Mouse (Mus musculus) 3T3-L1 (cell line): ENCODE data around the gene Fbxl5.

Experiments
- DNase-seq: peaks from one replicate; pipeline ENCODE4 v3.0.0-alpha.2; 2015; ENCODE audit warnings: low read depth, low spot score

Gene Fbxl5

DNA sequence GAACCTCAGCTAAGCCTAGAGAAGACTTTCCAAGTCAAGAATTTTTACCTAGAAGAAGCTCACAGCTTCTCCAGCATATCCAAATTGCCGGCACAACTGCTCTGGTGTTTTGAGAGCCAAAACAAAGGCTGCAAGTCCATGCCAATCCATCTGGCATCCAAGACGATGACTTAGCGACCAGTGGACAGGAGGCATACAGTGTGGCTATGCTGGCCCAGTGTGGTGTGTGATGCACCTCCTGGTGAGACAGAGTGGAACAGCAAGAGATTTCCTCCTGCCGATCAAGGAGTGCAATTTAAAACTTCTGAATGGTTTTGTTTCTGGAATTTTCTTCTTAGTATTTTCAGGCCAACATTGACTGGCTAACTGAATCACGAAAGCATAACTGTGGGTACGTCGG is 15.2 kb upstream of the Fbxl5 start:
- DNase-seq, result peak; percentile 87

DNA sequence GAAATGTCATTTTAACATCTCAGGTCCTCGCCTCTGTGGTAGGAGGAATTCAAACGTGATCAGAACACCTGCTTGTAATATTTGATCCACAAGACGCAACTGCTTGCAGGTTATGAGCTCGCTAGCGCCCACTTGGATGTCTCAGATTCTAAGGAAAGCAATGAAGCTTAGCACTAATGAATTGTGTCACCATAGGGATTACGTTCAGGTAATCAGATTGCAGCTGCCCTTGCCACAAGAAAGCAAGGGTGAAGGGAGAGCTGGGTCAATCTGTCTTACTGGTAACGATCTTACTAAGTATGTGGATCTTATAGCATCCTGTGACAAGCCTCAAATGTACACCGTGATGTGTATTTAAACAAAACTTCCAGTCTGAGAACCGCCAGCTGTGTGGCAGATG is 5.9 kb upstream of the Fbxl5 start:
- DNase-seq, result no peak

DNA sequence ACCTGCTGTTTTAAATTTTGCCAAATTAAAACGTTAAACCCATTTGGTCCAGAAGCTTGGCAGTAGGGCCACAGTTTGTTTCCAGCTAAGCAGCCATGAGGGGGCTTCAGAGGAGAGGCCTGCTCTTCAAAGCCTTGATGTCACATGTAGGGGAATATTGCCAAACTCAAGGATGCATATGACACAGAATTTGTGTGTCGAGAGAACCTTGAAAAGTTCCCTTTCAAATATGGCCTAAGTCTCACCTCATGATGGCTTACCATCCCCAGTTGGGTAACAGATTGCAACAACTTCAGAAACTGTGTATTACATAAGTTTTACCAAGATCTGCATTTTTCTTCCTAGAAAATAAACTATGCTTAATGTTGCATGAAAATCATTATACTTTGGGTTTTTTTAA is 5.4 kb upstream of the Fbxl5 start:
- DNase-seq, result no peak

DNA sequence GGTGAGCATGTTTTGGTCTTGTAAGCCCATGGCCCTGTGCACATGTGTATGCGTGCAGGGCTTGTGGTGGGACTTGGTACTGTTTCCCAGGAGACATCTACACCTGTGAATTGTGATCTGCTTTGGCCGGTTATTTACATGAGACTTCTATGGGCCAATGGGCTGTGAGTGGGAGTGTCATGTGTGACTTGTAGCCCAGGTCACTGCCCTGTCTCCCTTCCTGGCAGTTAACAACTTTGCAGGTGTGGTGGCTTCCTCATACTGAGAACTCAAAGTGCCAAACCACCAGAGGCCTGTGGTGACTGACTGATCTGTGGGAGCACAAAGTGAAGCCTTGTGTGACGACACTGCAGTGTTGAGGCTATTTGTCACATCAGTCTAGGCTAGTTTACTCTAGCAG is 3.1 kb upstream of the Fbxl5 start:
- no peak for DNase-seq

DNA sequence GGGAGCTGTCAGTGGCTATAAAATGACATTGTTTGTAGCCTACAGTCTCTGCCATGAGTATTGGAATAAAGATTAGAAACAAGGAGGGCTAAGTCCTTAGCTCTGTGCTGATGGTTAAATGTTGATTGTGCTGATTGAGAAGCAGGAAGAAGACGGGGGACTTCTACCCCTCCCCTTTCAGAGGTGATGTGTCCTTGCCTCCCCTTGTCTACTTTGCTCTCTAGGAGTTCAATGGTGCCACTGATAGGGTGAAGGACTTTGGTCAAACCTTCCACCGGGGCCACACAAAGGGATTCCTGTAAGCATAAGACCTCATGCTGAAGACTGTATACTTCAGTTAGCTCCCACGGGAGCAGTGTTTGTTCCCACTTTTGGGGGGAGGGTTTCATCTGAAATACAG is 1.4 kb upstream of the Fbxl5 start:
- DNase-seq, result no peak

DNA sequence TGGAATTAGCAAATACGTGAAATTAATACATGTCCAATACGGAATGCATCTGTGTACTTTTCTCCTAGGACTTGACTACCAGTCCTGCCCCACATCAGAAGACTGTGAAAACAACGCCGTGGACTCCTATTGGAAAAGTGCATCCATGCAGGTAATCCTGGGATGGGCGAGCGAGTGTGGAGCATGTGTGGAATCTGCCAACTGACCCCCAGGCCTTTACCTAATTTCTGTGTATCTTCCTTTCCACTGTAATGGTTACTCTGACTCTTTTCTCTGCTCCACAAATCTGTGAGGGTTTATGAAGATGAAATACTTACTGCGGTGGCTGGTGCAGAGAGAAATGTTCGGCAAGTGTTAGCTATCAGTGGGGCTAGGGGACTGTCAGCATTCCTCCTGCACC is 761 bp upstream of the Fbxl5 start:
- DNase-seq, result no peak

DNA sequence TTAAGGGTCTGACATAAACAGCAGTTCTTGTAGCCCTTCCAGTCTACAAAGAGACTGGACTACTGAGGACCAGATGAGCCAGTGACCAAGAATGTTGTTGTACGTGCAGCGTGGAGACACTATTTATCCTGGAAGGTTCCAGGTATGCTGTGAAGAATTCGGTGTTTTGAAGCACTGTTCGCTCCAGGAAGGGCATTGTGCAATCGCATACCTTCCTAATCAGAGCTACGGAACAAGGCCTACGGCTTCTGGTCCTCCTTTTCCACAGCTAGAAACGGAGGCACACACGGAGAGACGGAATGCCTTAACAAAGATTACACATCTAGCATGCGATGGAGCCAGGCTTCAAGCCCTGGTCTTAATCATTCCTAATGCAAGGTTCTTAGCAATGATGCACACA is 653 bp downstream of the Fbxl5 start:
- no peak for DNase-seq

DNA sequence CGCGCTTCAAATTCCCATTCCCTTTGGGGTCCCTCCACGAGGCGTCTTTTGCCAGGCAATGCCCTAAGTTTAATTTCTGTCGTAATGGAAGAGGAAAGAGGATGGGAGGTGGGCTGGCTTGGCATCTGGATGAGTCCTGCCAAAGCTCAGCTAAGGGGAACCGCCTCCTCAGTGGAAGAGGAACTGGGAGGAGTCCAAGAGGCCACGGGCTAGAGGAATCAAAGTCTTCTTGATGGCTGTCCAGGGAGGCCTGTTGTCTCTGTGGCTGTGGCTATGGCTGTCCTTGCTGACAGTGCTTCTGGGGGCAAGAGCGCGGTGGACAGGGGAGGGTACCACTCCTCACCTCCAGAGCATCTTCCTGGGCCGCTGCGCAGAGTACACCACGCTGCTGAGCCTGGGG is 2.7 kb downstream of the Fbxl5 start, which contains the start of gene Bst1:
Bst1 (plus strand) TSS at position 191 of the 400 bp plus-strand sequence.
- no peak for DNase-seq

DNA sequence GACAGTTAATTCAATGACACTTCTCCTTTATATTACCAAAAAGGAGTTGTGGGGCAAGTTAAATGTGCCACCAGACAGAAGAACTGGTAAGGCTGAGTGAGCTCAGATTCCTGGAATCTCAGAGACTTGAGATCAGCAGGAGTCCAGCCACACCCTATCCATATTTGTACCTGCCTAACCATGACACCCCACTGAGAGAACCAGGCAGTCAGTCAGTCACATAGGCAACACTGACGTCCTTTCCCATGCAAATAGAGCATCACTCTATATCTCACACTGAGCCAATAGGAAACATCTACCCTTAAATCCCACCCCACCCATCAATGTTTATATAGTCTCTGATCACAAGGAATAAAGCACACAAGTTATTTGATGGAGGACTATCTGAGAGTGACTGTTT is 5.7 kb downstream of the Fbxl5 start:
- DNase-seq, result peak; percentile 33

DNA sequence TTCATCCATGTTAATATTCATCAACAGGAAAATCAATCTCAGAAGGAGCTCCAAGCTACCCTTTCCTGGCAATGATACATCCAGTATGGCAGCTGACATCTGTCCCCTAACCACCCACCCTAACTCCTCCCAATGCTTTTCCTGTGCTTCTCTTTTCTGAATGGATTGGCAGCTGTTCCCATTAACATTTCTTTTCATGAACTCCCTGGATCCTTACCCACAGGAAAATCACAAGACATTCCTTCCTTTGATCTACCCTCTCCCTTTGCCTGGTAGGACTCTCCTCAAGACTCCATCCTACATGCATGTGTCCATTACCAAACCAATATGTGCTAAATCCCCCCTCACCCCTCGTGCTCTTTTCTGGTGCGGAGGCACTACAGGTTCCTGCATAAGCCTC is 6.9 kb downstream of the Fbxl5 start:
- no peak for DNase-seq

DNA sequence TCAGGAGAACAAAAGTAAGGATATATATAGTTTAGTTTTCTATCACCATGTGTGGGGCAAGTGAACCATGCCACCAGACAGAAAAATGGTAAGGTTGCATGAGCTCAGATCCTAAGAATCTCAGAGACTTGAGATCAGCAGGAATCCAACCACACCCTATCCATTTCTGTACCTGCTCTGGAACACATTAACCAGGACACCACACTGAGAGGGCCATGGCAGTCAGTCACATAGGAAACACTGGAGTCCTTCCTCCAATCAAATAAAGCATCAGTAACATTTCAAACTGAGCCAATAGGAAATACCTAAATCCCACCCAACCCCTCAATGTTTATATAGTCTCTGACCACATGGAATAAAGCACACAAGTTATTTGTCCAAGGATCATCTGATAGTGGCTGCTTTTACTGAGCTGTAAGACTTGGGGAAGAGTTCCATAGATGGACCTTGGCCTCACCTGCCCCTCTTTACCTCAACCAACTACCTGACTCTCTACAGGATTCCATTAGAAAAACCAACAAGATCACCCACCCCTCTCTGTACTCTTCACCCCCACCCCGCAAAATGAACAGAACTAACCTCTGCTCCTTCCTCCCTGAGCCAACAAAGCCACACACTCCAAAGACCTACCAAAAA is 10.9 kb downstream of the Fbxl5 start:
- no peak for DNase-seq

DNA sequence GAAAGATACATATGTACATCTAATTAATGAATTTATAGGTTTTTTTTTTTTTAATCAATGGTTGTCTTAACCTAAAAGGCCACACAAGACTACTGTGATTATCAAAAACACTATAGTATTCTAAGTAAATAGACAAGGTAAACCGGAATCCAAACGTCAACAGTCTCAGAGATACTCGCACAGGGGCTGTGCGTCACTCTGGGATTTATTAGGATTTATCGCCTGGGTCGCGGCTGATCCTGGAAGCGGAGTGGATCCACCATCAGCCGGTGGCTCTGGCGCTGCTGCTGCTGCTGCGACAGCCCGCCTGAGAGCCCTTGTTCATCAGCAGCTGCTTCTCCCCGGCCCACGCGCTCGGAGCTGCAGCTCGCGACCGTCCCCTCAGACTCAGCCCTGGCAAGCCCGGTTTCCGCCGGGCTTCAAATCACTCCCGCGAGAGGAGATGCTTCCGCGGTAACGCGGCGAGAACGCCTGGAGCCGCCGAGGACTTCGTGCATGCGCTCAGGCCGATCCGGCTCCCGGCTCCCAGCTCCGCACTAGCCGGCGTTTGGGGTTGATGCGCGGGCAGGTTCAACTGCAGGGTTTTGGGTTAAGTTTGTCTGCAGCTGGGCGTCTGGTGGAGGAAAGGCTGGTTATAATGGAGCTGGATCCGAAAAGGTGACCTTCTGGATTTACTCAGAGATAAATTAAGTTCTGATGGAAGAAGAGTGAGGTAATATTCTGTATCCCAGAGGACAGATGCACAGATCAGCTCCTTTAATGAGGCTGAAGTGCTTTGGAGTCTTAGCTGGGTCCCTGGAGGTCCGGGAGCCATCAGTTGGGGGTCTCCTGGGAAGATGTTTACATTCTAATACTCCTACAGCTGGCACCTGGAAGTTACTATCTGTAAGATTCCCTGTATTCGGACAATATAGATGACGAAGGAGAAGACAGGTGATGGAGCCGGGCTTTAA is 13.4 kb downstream of the Fbxl5 start:
- DNase-seq, result no peak

DNA sequence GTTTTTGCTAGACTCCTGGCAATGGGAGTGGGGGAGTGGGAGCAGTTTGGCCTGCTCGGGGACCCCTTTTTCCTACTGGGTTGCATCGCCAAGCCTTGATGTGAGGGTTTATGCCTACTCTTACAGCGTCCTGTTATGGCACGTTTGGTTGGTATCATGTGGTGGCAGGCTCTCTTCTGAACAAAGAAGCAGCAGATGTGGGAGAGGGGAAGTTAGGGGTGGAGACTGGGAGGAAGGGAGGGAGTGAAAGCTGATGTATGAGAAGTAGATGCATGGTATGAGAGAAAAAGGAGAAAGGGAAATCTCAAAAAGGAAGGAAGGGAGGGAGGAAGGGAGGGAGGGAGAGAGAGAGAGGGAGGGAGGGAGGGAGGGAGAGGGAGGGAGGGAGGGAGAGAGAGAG is 14.5 kb downstream of the Fbxl5 start:
- DNase-seq, result no peak

DNA sequence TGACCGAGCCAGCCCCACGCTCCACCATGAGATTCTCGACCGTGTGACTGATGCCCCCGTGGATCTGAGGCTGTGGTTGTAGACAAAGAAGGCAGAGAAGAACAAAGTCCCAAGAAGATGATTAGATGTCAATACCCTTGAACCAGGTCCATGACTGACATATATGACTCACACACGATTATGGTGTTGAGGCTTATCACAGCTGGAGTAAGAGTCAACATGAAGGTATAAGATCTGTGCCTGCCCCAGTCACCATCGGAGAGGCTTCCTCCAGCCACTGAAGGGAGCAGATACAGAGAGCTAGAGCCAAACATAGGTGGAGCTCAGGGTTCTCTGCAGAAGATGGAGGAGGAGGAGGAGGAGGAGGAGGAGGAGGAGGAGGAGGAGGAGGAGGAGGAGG is 15.1 kb downstream of the Fbxl5 start:
- no peak for DNase-seq

DNA sequence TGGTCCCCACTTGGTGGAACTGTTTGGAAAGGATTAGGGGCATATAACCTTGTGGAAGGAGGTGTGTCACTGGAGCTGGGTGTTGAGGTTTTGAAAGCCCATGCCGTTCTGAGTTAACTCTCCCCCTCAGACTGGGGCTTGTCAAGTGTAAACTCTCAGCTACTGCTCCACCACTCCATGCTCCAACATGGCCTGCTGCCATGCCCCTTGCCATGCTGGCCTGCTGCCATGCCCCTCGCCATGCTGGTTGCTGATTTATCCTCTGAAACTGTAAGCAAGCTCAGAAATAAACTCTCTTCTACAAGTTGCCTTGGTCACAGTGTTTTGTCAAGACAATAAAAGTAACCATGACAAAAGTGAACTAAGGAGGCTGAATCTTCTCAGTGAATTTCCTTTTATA is 16.0 kb downstream of the Fbxl5 start:
- no peak for DNase-seq

DNA sequence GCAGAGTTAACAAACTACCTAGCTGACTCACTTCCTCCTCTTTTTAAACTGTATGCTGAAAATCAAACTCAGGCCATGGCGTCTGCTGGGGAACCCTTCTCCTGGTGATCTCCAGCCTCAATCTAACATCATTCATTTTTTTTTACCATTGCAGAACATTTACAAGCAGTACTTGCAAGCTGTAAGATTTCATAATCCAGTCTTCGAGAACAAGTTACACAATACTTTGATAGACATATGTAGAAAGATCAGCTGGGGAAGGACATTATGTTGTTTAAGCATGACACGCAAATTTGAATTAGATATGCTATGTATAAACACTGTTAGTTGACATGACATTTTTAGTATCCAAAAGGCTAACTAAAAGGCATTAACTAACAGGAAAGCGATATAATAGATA is 19.6 kb downstream of the Fbxl5 start:
- DNase-seq, result peak; percentile 27

DNA sequence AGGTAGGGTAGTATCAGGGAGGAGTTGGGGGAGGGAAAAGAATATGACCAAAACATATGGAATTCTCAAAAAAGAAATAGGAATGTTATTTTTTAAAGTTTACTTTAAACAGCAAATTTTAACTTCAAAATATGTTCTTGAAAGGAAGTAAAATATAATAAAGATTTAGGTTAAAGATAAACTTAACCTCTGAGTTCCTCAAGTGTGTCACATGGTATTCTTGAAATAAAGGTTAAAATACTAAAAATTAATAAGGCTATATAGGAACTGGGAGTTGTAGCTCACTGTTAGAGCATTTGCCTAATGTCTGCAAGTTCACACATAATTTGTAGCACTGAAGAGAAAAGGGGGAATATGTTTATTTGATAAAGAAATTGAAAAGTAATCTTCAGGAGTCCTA is 20.2 kb downstream of the Fbxl5 start:
- no peak for DNase-seq

DNA sequence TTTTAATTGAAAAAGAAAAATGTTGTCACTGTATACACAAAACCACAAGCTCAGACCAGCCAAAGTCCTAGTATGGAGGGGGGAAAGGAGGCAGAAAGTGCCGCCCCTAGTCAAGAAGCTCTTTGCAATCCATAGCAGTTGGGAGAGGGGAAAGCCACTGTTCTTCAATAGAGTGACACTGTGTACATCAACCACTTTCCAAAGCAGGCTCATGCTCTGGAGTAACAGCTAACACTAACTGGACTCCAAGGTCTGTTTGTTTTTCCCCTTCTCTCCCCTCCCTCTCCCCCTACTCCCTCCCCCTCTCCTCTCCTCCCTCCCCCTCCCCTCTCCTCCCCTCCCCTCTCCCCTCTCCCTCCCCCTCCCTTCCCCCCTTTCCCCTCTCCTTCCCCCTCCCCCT is 20.7 kb downstream of the Fbxl5 start:
- no peak for DNase-seq

DNA sequence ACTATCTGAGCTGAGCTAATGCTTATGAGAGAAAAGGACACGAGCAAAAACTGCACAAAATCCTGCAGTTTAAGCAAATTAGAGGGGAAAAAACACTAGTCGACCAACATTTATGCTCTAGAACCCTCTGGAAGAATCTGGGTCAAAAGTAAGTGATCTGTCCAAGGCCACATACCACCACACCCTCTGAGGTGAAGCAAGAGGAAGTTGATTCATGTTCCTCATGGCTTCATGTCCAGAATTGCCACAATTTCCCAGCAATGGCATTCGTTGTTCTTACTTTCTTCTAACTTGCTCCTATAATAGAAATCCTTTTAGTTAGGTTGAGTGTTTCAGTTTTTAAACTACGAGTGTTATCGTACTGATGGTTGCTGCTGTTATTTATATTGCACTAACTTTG is 21.9 kb downstream of the Fbxl5 start:
- peak; percentile 71 for DNase-seq

DNA sequence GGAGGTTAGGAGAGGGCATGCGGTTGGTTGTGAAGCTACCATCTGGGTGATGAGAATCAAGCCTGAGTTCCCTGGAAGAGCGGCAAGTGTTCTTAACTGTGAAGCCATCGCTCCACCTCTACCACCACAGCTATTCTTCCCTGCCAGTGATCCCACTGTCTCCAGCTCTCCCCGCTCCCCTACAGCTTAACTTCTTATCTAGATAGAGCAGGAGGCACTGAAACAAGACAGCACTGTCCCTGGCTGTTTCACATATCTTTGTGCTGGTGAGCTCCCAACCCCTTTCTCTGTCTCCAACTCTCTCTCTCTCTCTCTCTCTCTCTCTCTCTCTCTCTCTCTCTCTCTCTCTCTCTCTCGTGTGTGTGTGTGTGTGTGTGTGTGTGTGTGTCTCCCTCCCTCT is 29.1 kb downstream of the Fbxl5 start:
- DNase-seq, result no peak

DNA sequence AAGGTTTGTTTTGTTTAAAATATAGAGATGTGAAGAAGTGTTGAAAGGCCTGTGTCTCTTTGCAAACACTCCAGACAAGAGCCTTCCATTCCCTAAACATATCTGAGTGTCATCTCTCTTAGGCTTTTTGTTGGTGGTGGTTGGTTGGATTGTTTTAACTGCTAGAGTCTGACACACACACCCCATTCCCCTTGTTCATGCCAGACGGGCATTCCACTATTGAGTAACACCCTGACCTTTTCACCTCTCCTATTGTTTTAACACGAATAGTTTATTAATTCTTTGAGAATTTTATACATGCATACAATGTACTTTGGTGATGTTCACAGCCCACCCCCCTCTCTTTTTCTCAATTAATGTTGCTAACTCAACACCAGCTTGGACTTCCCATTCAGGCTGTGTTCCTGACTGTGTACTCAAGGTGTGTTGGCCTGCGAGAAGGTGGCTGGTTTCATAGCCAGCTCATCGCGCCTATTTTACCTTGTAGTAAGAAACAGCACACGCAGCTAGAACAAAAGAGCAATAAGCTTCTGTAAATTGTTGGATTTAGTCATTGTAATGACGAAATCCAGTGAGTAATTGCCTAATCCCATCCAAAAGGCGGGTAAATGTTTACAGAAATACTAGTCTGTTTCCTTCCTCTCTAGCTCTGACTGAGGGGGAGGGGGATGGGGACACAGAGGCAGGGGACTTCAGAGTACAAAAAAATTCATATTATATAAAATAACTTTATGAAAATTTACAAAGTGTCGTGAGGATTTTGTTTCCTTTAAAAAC is 33.3 kb downstream of the Fbxl5 start:
- DNase-seq, result peak; percentile 77

DNA sequence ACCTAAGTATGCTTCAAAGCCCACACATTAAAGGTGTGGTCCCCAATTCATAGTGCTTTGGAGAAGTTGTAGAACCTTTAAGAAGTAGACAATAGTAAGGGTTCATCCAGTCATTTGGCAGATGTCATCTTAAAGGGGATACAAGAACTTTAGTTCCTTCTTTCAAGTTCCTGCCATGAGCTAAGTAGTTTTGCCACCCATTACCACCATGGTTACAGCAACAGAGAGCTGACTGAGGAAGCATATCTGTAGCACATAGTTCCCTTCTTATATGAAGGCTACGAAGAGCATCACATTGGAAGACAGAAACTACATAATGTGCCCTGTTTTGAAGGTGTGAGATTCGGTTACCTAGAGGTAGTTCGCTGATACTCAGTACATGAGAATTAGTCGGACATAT is 34.8 kb downstream of the Fbxl5 start:
- no peak for DNase-seq
